Mouse (Mus musculus) liver, embryonic 14.5 days (tissue): ENCODE data around the gene Samhd1.

Experiments used
- CTCF ChIP-seq: IDR thresholded peaks from 2 replicates; pipeline ENCODE4 v1.5.1; 2016; ENCODE audit warnings: antibody characterized with exemption, low read depth, control low read depth
- EP300 ChIP-seq: IDR thresholded peaks from 2 replicates; pipeline ENCODE4 v1.6.1; 2016; ENCODE audit warnings: antibody characterized with exemption, low read depth

DNA sequence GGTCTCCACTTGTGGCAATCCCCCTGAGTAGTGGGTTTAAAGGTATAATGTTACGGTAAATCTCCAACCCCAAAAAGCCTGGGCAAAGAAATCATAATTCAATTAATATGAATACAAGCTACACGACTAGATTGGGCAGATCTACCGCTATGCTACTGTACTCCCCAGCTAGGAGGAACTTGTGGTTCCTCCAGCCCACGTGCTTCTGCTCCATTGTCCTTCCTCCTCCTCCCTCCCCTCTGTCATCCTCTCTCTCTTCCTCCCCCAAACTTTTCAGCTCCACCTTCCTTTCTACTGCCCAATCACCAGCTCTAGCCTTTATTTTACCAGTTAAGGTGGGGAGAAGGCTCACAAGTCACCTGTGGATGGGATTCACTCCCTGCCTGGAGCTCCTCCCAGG is 26.8 kb downstream of the Samhd1 start:
- TF ChIP-seq CTCF (no peak), EP300 (no peak)
